Mouse (Mus musculus) stomach, embryonic 16.5 days (tissue): ENCODE data around the gene Rpp21. TPM values are rescaled to one million over a fixed set of nuclear protein-coding genes. Genes with fewer than 3 reads are reported as not detected.

Experiments used
- ATAC-seq: fragments of 200-750 bp; cut with Nextera tagmentation; 2 replicates; pipeline ENCODE4 v1.8.0; 2017; ENCODE audit warnings: moderate number of reproducible peaks, moderate TSS enrichment; ENCODE audit not compliant: insufficient read depth, low FRiP score
- H3K27ac ChIP-seq: fragments of 300-500 bp; sonication (generic); 2 replicates; pipeline ENCODE4 v1.5.1; 2014; ENCODE audit warnings: low read length
- H3K27me3 ChIP-seq: fragments of 300-500 bp; sonication (generic); 2 replicates; pipeline ENCODE4 v1.6.1; 2014; ENCODE audit warnings: low read length, control low read depth, mixed read lengths; ENCODE audit not compliant: control insufficient read depth, insufficient read depth
- H3K36me3 ChIP-seq: fragments of 300-500 bp; sonication (generic); 2 replicates; pipeline ENCODE4 v1.6.1; 2014; ENCODE audit warnings: low read length; ENCODE audit not compliant: control insufficient read depth, insufficient read depth
- H3K4me1 ChIP-seq: fragments of 300-500 bp; sonication (generic); 2 replicates; pipeline ENCODE4 v1.6.1; 2014; ENCODE audit warnings: low read length, control low read depth, mixed read lengths; ENCODE audit not compliant: control insufficient read depth, insufficient read depth
- H3K4me2 ChIP-seq: fragments of 300-500 bp; sonication (generic); 2 replicates; pipeline ENCODE4 v1.6.1; 2014; ENCODE audit warnings: low read depth, low read length, mixed read lengths
- H3K4me3 ChIP-seq: fragments of 300-500 bp; sonication (generic); replicated peaks from 2 replicates; pipeline ENCODE4 v1.5.1; 2014; ENCODE audit warnings: mild to moderate bottlenecking, low read length
- H3K9ac ChIP-seq: fragments of 300-500 bp; sonication (generic); 2 replicates; pipeline ENCODE4 v1.6.1; 2014; ENCODE audit warnings: low read length
- H3K9me3 ChIP-seq: fragments of 300-500 bp; sonication (generic); replicated peaks from 2 replicates; pipeline ENCODE4 v1.6.1; 2016; ENCODE audit warnings: low read length, control low read depth; ENCODE audit not compliant: control insufficient read depth
- WGBS: fragments of 180-500 bp; shearing (Covaris S2); extraction: QIAGEN DNeasy Blood & Tissue Kit; methylation state at CpG from one replicate; pipeline ENCODE4 v1.1.7; 2014; 5-methylcytosine and 5-hydroxymethylcytosine counted together
- polyA plus RNA-seq: library from polyadenylated mRNA; unstranded; fragments of >200 nt; fragmentation: Nextera tagmentation; extraction: Ambion mirVana; gene quantifications from 2 replicates; pipeline ENCODE4 v1.2.1, GENCODE M21; 2015

Rpp21 gene
- polyA plus RNA-seq, 1 experiment from 2014 or later = 112 TPM

GRCm38 (mm10) chr17:36265834-36266233, 8.0 kb upstream of the Rpp21 start:
- Histone ChIP-seq H3K36me3 (peaks cover 12% of the 10 kb centered on the region), H3K4me2 (no peak overlapping the region), H3K4me3 (no peak overlapping the region), H3K9me3 (no peaks in the 10 kb centered on the region), H3K4me1 (peaks cover 3% of the 10 kb centered on the region), H3K9ac (no peak overlapping the region), H3K27me3 (no peaks in the 10 kb centered on the region), H3K27ac (no peak overlapping the region)
- WGBS = 72% methylated on average over 5 of the region's 5 CpGs
- ATAC-seq = no peak

GRCm38 (mm10) chr17:36264273-36264925, 6.5 kb upstream of the Rpp21 start:
- 82% methylated on average over 3 of the region's 3 CpGs for WGBS
- H3K4me2 ChIP-seq = no peak overlapping the region
- no peak overlapping the region for H3K27ac ChIP-seq
- no peak overlapping the region for H3K9ac ChIP-seq
- H3K4me3 ChIP-seq = no peak overlapping the region
- H3K9me3 ChIP-seq = no peaks in the 10 kb centered on the region
- ATAC-seq = no peak
- H3K4me1 ChIP-seq = no peaks in the 10 kb centered on the region
- no peaks in the 10 kb centered on the region for H3K27me3 ChIP-seq
- peaks cover 20% of the 10 kb centered on the region for H3K36me3 ChIP-seq

- WGBS = 82% methylated on average over 9 of the region's 9 CpGs
- Histone ChIP-seq H3K9me3 (no peaks in the 10 kb centered on the region), H3K4me1 (no peaks in the 10 kb centered on the region), H3K27ac (no peak overlapping the region), H3K9ac (no peak overlapping the region), H3K4me3 (no peak overlapping the region), H3K36me3 (peaks cover 17% of the 10 kb centered on the region), H3K4me2 (no peak overlapping the region), H3K27me3 (no peaks in the 10 kb centered on the region)
- no peak for ATAC-seq
Measured at GRCm38 (mm10) chr17:36261511-36262166, 3.8 kb upstream of the Rpp21 start.

- no peaks in the 10 kb centered on the region for H3K4me1 ChIP-seq
- H3K36me3 ChIP-seq = peaks cover 14% of the 10 kb centered on the region; the same call in 1 of the 2 replicates
- H3K9ac ChIP-seq = peak overlapping the region; percentile 83
- WGBS = under 1% methylated on average over 37 of the region's 37 CpGs
- H3K9me3 ChIP-seq = no peaks in the 10 kb centered on the region
- peak overlapping the region; percentile 69 for H3K4me3 ChIP-seq
- H3K4me2 ChIP-seq = peak overlapping the region; percentile 52
- H3K27ac ChIP-seq = peak overlapping the region; percentile 75
- H3K27me3 ChIP-seq = no peaks in the 10 kb centered on the region
- peak; percentile 96 for ATAC-seq
Measured at GRCm38 (mm10) chr17:36257241-36257947, 475 bp downstream of the Rpp21 start.

GRCm38 (mm10) chr17:36253087-36253600, 4.7 kb downstream of the Rpp21 start:
- H3K27ac ChIP-seq = no peak overlapping the region
- peaks cover 5% of the 10 kb centered on the region; the same call in 1 of the 2 replicates for H3K4me1 ChIP-seq
- no peak overlapping the region for H3K4me3 ChIP-seq
- no peaks in the 10 kb centered on the region for H3K9me3 ChIP-seq
- H3K36me3 ChIP-seq = no peaks in the 10 kb centered on the region
- ATAC-seq = no peak
- no peaks in the 10 kb centered on the region; the same call in 1 of the 2 replicates for H3K27me3 ChIP-seq
- WGBS = 46% methylated on average over 6 of the region's 6 CpGs
- H3K4me2 ChIP-seq = no peak overlapping the region
- no peak overlapping the region for H3K9ac ChIP-seq

- no peak overlapping the region for H3K27ac ChIP-seq
Measured at GRCm38 (mm10) chr17:36252250-36252876, 5.5 kb downstream of the Rpp21 start.

GRCm38 (mm10) chr17:36248886-36249285, 9.0 kb downstream of the Rpp21 start:
- 20% methylated on average over 33 of the region's 33 CpGs for WGBS
- Histone ChIP-seq H3K9me3 (no peaks in the 10 kb centered on the region), H3K4me3 (0 out of 2 replicates have a peak overlapping the region, but pooled peaks have one; percentile 7), H3K4me1 (peaks cover 5% of the 10 kb centered on the region; the same call in 1 of the 2 replicates), H3K36me3 (no peaks in the 10 kb centered on the region), H3K4me2 (peak overlapping the region; percentile 44), H3K27ac (no peak overlapping the region), H3K27me3 (no peaks in the 10 kb centered on the region; the same call in 1 of the 2 replicates), H3K9ac (no peak overlapping the region)
- 0 out of 2 replicates have a peak, but pooled peaks have one; percentile 50 for ATAC-seq

More at GRCm38 (mm10) chr17:36252250-36252876, 5.5 kb downstream of the Rpp21 start:
- Histone ChIP-seq H3K4me1 (peaks cover 5% of the 10 kb centered on the region; the same call in 1 of the 2 replicates), H3K27me3 (no peaks in the 10 kb centered on the region; the same call in 1 of the 2 replicates), H3K9me3 (no peaks in the 10 kb centered on the region), H3K4me3 (peak overlapping the region; percentile 29), H3K9ac (no peak overlapping the region), H3K4me2 (peak overlapping the region; percentile 56), H3K36me3 (no peaks in the 10 kb centered on the region)
- 7% methylated on average over 25 of the region's 25 CpGs for WGBS
- ATAC-seq = 0 out of 2 replicates have a peak, but pooled peaks have one; percentile 61

- H3K27me3 ChIP-seq = no peaks in the 10 kb centered on the region
- H3K27ac ChIP-seq = no peak overlapping the region
- no peak for ATAC-seq
- no peak overlapping the region for H3K9ac ChIP-seq
- H3K4me3 ChIP-seq = no peak overlapping the region
- 85% methylated on average over 2 of the region's 2 CpGs for WGBS
- H3K4me1 ChIP-seq = 0 out of 2 replicates have a peak, but pooled peaks cover 4% of the 10 kb centered on the region
- no peaks in the 10 kb centered on the region for H3K9me3 ChIP-seq
- no peaks in the 10 kb centered on the region for H3K36me3 ChIP-seq
- no peak overlapping the region for H3K4me2 ChIP-seq
Measured at GRCm38 (mm10) chr17:36245741-36246140, 12.1 kb downstream of the Rpp21 start.
